Mouse (Mus musculus) regulatory T cell (primary cell): ENCODE data around the gene Agbl2.

Experiments used
- in situ Hi-C: fragments of 300-600 bp; cut with MboI, MseI; formaldehyde crosslinking; loops from one replicate; pipeline ENCODE4 v1.15.1; 2025; ENCODE audit warnings: high pct_unique_total_duplicates

Gene Agbl2

GRCm38 (mm10) chr2:90871180-90871961 is 88.8 kb downstream of the Agbl2 start:
- in situ Hi-C loops: no loop called here

GRCm38 (mm10) chr2:90874025-90874424 is 91.5 kb downstream of the Agbl2 start:
- in situ Hi-C loops: no loop called here

- in situ Hi-C loops: no loop called here
Measured at GRCm38 (mm10) chr2:90875239-90875638, 92.7 kb downstream of the Agbl2 start.

- in situ Hi-C loops: no loop called here
Measured at GRCm38 (mm10) chr2:90877584-90878259, 95.2 kb downstream of the Agbl2 start.

GRCm38 (mm10) chr2:90879419-90879818 is 96.9 kb downstream of the Agbl2 start:
- in situ Hi-C loops: no loop called here

- in situ Hi-C loops: no loop called here
Measured at GRCm38 (mm10) chr2:90880144-90880785, 97.7 kb downstream of the Agbl2 start.

- in situ Hi-C loops: no loop called here
Measured at GRCm38 (mm10) chr2:90881824-90882223, 99.3 kb downstream of the Agbl2 start.
